Mouse (Mus musculus) hindbrain, embryonic 13.5 days (tissue): ENCODE results near the gene Islr2. TPM values are rescaled to one million over a fixed set of nuclear protein-coding genes. Genes with fewer than 3 reads are reported as not detected.

Experiments
- ATAC-seq: fragments of 200-750 bp; cut with Nextera tagmentation; 2 replicates; pipeline ENCODE4 v1.8.0; 2017; ENCODE audit warnings: moderate TSS enrichment; ENCODE audit not compliant: low FRiP score
- H3K27ac ChIP-seq: fragments of 300-500 bp; sonication (generic); 2 replicates; pipeline ENCODE4 v1.5.1; 2015; ENCODE audit warnings: inconsistent platforms, mild to moderate bottlenecking, moderate library complexity
- H3K27me3 ChIP-seq: fragments of 300-500 bp; sonication (generic); 2 replicates; pipeline ENCODE4 v1.6.1; 2015; ENCODE audit warnings: mild to moderate bottlenecking, inconsistent platforms
- H3K36me3 ChIP-seq: fragments of 300-500 bp; sonication (generic); 2 replicates; pipeline ENCODE4 v1.6.1; 2015; ENCODE audit warnings: mild to moderate bottlenecking, inconsistent platforms
- H3K4me1 ChIP-seq: fragments of 300-500 bp; sonication (generic); replicated peaks from 2 replicates; pipeline ENCODE4 v1.6.1; 2015; ENCODE audit warnings: inconsistent platforms
- H3K4me2 ChIP-seq: fragments of 300-500 bp; sonication (generic); 2 replicates; pipeline ENCODE4 v1.6.1; 2015; ENCODE audit warnings: inconsistent platforms, mild to moderate bottlenecking, moderate library complexity
- H3K4me3 ChIP-seq: fragments of 300-500 bp; sonication (generic); 2 replicates; pipeline ENCODE4 v1.5.1; 2015; ENCODE audit warnings: mild to moderate bottlenecking, inconsistent platforms
- H3K9ac ChIP-seq: fragments of 300-500 bp; sonication (generic); 2 replicates; pipeline ENCODE4 v1.6.1; 2015; ENCODE audit warnings: mild to moderate bottlenecking, inconsistent platforms
- H3K9me3 ChIP-seq: fragments of 300-500 bp; sonication (generic); 2 replicates; pipeline ENCODE4 v1.6.1; 2016; ENCODE audit warnings: inconsistent platforms
- WGBS: fragments of 180-500 bp; shearing (Covaris S2); methylation state at CpG from one replicate; pipeline ENCODE4 v1.1.7; 2015; 5-methylcytosine and 5-hydroxymethylcytosine counted together
- polyA plus RNA-seq: library from polyadenylated mRNA; unstranded; fragments of >200 nt; fragmentation: Nextera tagmentation; extraction: Ambion mirVana; gene quantifications from 2 replicates; pipeline ENCODE4 v1.2.1, GENCODE M21; 2015

The Islr2 gene
- polyA plus RNA-seq, 1 experiment from 2014 or later = 11.3 TPM

DNA sequence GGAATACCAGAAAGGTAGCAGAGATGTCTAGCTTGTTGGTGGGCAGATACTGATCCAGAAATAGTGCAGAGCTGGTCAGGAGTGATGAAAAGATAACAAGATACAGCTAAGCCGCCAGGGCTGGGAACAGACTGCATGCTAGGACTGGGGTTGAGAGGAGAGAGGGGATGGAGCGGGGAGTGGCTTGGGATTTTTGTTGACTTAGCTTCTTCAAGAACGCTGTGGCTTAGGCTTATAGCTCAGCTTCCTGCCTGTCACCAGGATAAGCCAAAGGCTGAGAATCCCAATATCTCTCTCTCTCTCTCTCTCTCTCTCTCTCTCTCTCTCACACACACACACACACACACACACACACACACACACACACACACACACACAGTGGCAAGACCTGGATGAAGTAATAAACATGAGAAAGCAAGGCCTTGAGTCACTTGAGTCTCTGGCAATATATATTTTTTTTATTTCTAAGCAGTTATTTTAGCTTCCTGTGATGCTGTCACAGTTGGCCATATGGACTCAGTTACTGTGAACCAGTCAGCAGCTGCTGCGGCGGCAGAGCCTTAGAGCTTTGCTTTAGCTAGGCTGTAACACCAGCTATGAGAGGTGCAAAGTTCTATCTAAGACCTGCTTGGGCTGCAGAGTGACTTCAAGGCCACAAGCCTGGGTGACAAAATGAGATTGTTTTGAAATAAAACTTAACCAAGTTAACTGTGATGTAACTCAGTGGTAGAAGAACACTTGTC lies 28.2 kb downstream of the Islr2 start:
- no peak for ATAC-seq
- 53% methylated on average over 5 of the region's 5 CpGs for WGBS

DNA sequence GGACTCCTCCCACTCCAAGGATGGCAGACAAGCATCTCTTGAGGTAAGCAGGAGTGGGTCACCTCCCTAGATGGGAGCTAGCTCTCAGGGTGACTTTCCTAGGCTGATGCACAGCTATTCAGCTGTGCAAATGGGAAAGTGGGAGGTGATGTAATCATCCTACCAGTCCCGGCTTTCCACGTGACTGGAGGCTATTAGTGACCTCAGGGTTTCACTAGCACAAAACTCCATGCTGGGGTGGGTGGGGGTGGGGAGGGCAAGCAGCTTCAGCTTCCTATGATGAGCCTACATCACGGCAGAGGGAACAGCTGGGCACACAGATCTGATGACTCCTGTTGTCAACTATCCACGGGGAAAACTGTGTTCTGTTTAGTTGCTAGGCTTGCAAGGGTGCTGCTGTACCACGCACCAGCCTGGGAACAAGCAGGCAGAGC lies 29.3 kb downstream of the Islr2 start:
- Histone ChIP-seq H3K27ac (no peak overlapping the region), H3K27me3 (no peaks in the 10 kb centered on the region), H3K4me2 (no peak overlapping the region), H3K4me1 (0 out of 2 replicates have a peak, but pooled peaks cover 17% of the 10 kb centered on the region), H3K36me3 (no peaks in the 10 kb centered on the region), H3K4me3 (no peak overlapping the region), H3K9me3 (no peaks in the 10 kb centered on the region), H3K9ac (no peak overlapping the region)
- 25% methylated on average over 5 of the region's 5 CpGs for WGBS
- peak; percentile 61; the same call in 1 of the 2 replicates for ATAC-seq

More for the DNA sequence above, 28.2 kb downstream of the Islr2 start:
- Histone ChIP-seq H3K4me1 (0 out of 2 replicates have a peak, but pooled peaks cover 19% of the 10 kb centered on the region), H3K4me3 (no peak overlapping the region), H3K27ac (no peak overlapping the region), H3K27me3 (no peaks in the 10 kb centered on the region), H3K9ac (no peak overlapping the region), H3K4me2 (no peak overlapping the region), H3K36me3 (no peaks in the 10 kb centered on the region), H3K9me3 (no peaks in the 10 kb centered on the region)

DNA sequence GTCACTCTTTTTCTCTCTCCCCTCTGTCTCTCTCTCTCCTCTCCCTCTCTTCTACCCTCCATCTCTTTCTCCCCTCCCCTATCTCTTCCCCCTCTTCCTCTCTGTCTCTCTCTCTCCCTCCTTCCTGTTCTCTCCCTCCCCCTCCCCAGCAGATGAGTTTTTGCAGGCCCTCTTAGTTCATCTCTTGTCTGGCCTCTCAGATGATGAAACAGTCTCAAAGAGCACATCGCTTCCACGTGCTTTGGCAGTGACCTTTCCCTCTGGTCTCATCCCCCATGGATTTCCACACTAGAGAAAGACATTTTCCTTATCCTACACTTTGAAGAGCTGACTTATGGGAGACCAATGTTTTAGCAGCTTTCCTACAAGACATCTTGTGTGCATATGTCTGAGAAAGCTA lies 31.3 kb downstream of the Islr2 start:
- 67% methylated on average over 2 of the region's 2 CpGs for WGBS
- H3K4me2 ChIP-seq = no peak overlapping the region
- no peak overlapping the region for H3K4me3 ChIP-seq
- no peak overlapping the region for H3K9ac ChIP-seq
- H3K4me1 ChIP-seq = peaks cover 25% of the 10 kb centered on the region
- no peaks in the 10 kb centered on the region for H3K9me3 ChIP-seq
- no peaks in the 10 kb centered on the region for H3K36me3 ChIP-seq
- H3K27ac ChIP-seq = no peak overlapping the region
- no peaks in the 10 kb centered on the region for H3K27me3 ChIP-seq
- ATAC-seq = no peak

DNA sequence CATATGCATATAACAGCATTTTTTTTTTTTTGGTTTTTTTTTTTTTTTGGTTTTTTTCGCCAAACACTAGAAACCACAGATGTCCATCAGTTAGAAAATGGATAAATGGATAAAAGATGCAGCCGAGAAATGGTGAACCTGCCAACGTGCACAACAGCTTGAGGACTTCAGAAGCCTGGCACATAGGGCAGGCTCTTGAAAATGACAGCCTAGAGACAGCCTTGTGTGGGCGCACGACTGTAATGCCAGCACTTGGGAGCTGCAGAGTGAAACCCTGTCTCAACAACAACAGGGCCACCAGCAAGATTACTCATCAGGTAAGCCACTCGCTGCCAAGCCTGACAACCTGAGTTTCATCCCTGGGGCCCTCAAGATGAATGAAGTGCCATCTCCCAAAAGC lies 34.7 kb downstream of the Islr2 start:
- ATAC-seq = no peak
- peaks cover 8% of the 10 kb centered on the region for H3K4me1 ChIP-seq
- H3K27me3 ChIP-seq = no peaks in the 10 kb centered on the region
- no peak overlapping the region for H3K9ac ChIP-seq
- H3K9me3 ChIP-seq = peaks cover 5% of the 10 kb centered on the region; the same call in 1 of the 2 replicates
- 86% methylated on average over 6 of the region's 6 CpGs for WGBS
- no peak overlapping the region for H3K4me2 ChIP-seq
- no peak overlapping the region for H3K4me3 ChIP-seq
- no peak overlapping the region for H3K27ac ChIP-seq
- H3K36me3 ChIP-seq = no peaks in the 10 kb centered on the region

DNA sequence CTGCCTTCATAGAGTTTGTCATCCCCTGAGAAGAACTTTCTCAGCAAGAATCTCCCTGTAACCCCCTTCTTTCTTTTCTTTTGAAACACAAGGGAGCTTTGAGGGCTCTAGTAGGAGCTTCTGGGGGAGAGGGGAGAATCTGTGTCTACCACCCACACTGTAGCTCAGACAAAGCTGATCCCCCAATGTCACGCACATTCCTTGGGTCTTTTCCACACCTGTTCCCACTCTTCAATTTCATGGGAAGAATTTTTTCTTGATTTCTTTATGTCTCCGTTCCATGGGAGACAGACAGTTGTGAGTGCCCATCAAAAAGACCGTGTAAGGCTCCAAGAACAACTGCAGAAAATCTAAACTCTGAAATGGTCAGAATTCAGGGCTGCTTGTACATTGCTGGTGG lies 35.2 kb downstream of the Islr2 start:
- Histone ChIP-seq H3K9ac (no peak overlapping the region), H3K4me3 (no peak overlapping the region), H3K36me3 (no peaks in the 10 kb centered on the region), H3K4me1 (peaks cover 8% of the 10 kb centered on the region), H3K27me3 (no peaks in the 10 kb centered on the region), H3K9me3 (peaks cover 5% of the 10 kb centered on the region; the same call in 1 of the 2 replicates), H3K4me2 (no peak overlapping the region), H3K27ac (no peak overlapping the region)
- ATAC-seq = no peak
- WGBS = 75% methylated on average over 3 of the region's 3 CpGs

DNA sequence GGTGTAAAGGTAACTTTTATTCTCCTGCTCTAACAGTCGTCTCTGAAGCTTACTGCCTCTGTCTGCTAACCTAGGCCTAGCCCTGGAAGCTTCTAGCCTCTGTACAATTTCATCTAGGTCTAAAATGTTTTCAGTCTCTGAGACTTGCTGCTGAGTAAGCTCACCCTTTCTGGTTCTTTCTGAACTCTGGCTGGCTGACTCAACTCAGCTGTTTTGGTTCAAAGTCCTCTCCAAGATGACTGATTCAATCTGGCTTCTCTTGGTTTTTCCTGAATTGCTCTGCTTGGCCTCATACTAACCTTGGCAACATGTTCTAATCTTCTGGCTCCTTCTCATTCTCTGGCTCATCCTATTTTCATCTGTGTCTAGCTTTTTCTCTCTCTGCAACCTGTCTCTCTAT lies 38.3 kb downstream of the Islr2 start:
- Histone ChIP-seq H3K4me2 (no peak overlapping the region), H3K9ac (no peak overlapping the region), H3K36me3 (no peaks in the 10 kb centered on the region), H3K27me3 (peaks cover 1% of the 10 kb centered on the region; the same call in 1 of the 2 replicates), H3K9me3 (peaks cover 5% of the 10 kb centered on the region; the same call in 1 of the 2 replicates), H3K27ac (no peak overlapping the region), H3K4me3 (no peak overlapping the region), H3K4me1 (peaks cover 8% of the 10 kb centered on the region)
- 83% methylated on average over 1 of the region's 1 CpGs for WGBS
- ATAC-seq = no peak

DNA sequence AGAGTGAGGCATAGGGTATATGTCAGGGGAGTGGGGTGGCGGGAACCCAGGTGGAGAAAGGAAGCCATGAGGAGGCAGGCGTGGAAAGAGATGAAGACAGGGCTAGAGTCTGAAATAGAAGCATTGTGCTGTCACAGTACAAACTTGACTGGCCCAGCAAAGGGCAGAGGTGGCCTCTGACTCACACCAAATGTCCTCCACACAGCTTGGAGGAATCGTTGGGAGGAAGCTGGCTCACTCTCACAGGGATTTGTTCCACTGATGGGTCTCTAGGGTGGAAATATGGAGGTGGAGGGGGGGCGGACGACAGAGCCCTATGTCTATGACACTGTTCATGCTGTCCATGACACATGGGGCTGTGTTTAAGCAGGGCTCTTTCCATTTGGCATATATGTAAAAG lies 41.0 kb downstream of the Islr2 start:
- Histone ChIP-seq H3K4me1 (0 out of 2 replicates have a peak, but pooled peaks cover 10% of the 10 kb centered on the region), H3K9me3 (peaks cover 5% of the 10 kb centered on the region; the same call in 1 of the 2 replicates), H3K9ac (no peak overlapping the region), H3K27me3 (peaks cover 3% of the 10 kb centered on the region; the same call in 1 of the 2 replicates), H3K27ac (no peak overlapping the region), H3K36me3 (no peaks in the 10 kb centered on the region), H3K4me3 (no peak overlapping the region), H3K4me2 (no peak overlapping the region)
- 76% methylated on average over 5 of the region's 5 CpGs for WGBS
- ATAC-seq = no peak

GRCm38 (mm10) chr9:58162173-58162572 lies 41.9 kb downstream of the Islr2 start:
- no peak overlapping the region for H3K4me3 ChIP-seq
- WGBS = 84% methylated on average over 3 of the region's 3 CpGs
- no peak overlapping the region for H3K9ac ChIP-seq
- H3K4me2 ChIP-seq = no peak overlapping the region
- no peaks in the 10 kb centered on the region for H3K36me3 ChIP-seq
- H3K27me3 ChIP-seq = peaks cover 6% of the 10 kb centered on the region; the same call in 1 of the 2 replicates
- peaks cover 5% of the 10 kb centered on the region; the same call in 1 of the 2 replicates for H3K9me3 ChIP-seq
- no peak overlapping the region for H3K27ac ChIP-seq
- no peak for ATAC-seq
- peaks cover 17% of the 10 kb centered on the region; the same call in 1 of the 2 replicates for H3K4me1 ChIP-seq

GRCm38 (mm10) chr9:58160315-58160714 lies 43.8 kb downstream of the Islr2 start:
- H3K4me3 ChIP-seq = no peak overlapping the region
- no peaks in the 10 kb centered on the region for H3K9me3 ChIP-seq
- H3K4me2 ChIP-seq = no peak overlapping the region
- peaks cover 6% of the 10 kb centered on the region; the same call in 1 of the 2 replicates for H3K27me3 ChIP-seq
- H3K4me1 ChIP-seq = peaks cover 25% of the 10 kb centered on the region
- H3K36me3 ChIP-seq = no peaks in the 10 kb centered on the region
- H3K9ac ChIP-seq = no peak overlapping the region
- 83% methylated on average over 5 of the region's 5 CpGs for WGBS
- no peak overlapping the region for H3K27ac ChIP-seq
- ATAC-seq = no peak

DNA sequence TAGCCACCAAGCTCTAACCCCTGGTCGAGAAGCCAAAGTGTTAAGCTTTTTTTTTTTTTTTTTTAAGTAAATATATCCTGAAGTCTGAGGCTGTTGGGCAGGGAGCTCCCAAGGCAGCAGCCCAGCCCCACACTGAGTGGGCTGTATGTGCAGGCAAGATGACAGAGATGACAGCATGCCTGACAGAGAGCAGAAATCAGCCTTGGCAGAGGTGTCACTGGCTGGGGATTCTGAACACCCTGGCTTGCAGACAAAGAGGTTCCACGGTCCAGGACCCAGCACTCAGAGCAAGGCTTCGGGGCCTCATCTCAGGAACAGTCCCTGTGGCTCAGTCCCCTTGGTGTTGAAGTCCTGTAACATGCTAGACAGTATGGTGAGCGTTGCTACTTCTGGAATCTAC lies 44.3 kb downstream of the Islr2 start:
- H3K36me3 ChIP-seq = no peaks in the 10 kb centered on the region
- peaks cover 6% of the 10 kb centered on the region; the same call in 1 of the 2 replicates for H3K27me3 ChIP-seq
- H3K9ac ChIP-seq = no peak overlapping the region
- ATAC-seq = no peak
- H3K4me3 ChIP-seq = no peak overlapping the region
- no peak overlapping the region for H3K27ac ChIP-seq
- peaks cover 30% of the 10 kb centered on the region for H3K4me1 ChIP-seq
- no peak overlapping the region for H3K4me2 ChIP-seq
- H3K9me3 ChIP-seq = no peaks in the 10 kb centered on the region
- 69% methylated on average over 4 of the region's 4 CpGs for WGBS

GRCm38 (mm10) chr9:58158541-58159311 lies 45.4 kb downstream of the Islr2 start:
- peaks cover 32% of the 10 kb centered on the region for H3K4me1 ChIP-seq
- 60% methylated on average over 7 of the region's 7 CpGs for WGBS
- no peaks in the 10 kb centered on the region for H3K36me3 ChIP-seq
- H3K4me2 ChIP-seq = no peak overlapping the region
- peaks cover 10% of the 10 kb centered on the region; the same call in 1 of the 2 replicates for H3K27me3 ChIP-seq
- H3K27ac ChIP-seq = peak overlapping the region; percentile 52; the same call in 1 of the 2 replicates
- no peak overlapping the region for H3K4me3 ChIP-seq
- H3K9ac ChIP-seq = no peak overlapping the region
- H3K9me3 ChIP-seq = no peaks in the 10 kb centered on the region
- no peak for ATAC-seq

- ATAC-seq = no peak
- 81% methylated on average over 13 of the region's 13 CpGs for WGBS
- H3K36me3 ChIP-seq = no peaks in the 10 kb centered on the region
- peak overlapping the region; percentile 52 for H3K27ac ChIP-seq
- H3K4me2 ChIP-seq = no peak overlapping the region
- no peak overlapping the region for H3K4me3 ChIP-seq
- peaks cover 10% of the 10 kb centered on the region; the same call in 1 of the 2 replicates for H3K27me3 ChIP-seq
- no peak overlapping the region for H3K9ac ChIP-seq
- H3K4me1 ChIP-seq = peaks cover 38% of the 10 kb centered on the region
- no peaks in the 10 kb centered on the region for H3K9me3 ChIP-seq
Measured at GRCm38 (mm10) chr9:58157838-58158237, 46.3 kb downstream of the Islr2 start.
